Comparison of ENCODE assay signal across 10 mouse cellular contexts in the genomic region with DNA sequence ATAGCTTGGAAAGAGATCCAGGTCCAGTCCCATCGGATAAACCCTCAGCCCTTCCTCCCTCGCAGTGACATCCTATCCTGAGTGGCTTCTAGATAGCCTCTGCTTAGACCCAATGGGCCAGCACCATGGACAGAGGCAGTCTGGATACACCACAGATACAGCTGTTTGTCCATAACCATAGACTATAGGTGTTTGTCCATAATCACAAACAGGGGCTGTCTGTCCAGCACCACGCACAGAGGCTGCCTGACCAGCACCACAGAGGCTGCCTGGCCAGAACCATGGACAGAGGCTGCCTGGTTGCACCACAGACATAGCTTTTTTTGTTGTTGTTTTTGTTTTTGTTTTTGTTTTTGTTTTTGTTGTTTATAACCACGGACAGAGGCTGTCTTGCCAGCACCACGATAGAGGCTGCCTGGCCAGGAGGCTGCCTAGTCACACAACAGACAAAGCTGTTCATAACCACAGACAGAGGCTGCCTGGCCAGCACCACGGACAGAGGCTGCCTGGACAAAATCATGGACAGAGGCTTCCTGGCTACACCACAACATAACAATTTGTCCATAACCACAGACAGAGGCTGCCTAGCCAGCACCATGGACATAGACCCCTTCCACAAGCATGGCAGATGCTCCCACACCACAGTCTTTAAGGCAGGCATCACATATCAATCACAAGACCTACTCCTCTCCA.
DNase-seq lines count a peak whose midpoint lies in the region; ATAC-seq lines count a peak whose summit lies in the region.
"Had no signal": no experiment of that assay in that cellular context is flagged by ENCODE, and none has a peak within 500 bp of the region (broad histone marks: within the 10 kb centered on the region; RNA-seq: fewer than 3 reads in every experiment).

No protein-coding gene starts in this region.

- DNase-seq in liver, result peak; percentile 51
- peak; percentile 25 to 33 for DNase-seq in adrenal gland, adult 18-20 months (ENCODE audit: low spot score in 2 of 2)
- DNase-seq in embryonic facial prominence, embryonic 14.5 days (ENCODE audit: low spot score), result peak; percentile 70
- no peak for DNase-seq in spleen, postnatal 10 days (ENCODE audit: low spot score in 2 of 2)
- no peak for DNase-seq in frontal cortex, postnatal 10 days (ENCODE audit: low spot score in 2 of 2)
- no peak for DNase-seq in midbrain, embryonic 11.5 days (ENCODE audit: low spot score, missing footprints)

- 47% methylated on average over 6 of the region's 6 CpGs for WGBS in liver, embryonic 12.5 days (ENCODE audit: insufficient replicate concordance)
- WGBS in embryonic facial prominence, embryonic 14.5 days, result 56% methylated on average over 6 of the region's 6 CpGs
- 64% methylated on average over 6 of the region's 6 CpGs for WGBS in midbrain, embryonic 11.5 days

- H3K27me3 ChIP-seq in liver, embryonic 12.5 days (replicated peaks), result no peaks in the 10 kb centered on the region
- no peaks in the 10 kb centered on the region for H3K27me3 ChIP-seq in embryonic facial prominence, embryonic 14.5 days (replicated peaks; ENCODE audit: control insufficient read depth, insufficient read depth, low read length)
- H3K27me3 ChIP-seq in midbrain, embryonic 11.5 days (ENCODE audit: control insufficient read depth, insufficient read depth, low read length), result no peaks in the 10 kb centered on the region
- H3K27me3 ChIP-seq: lung, embryonic 15.5 days had no signal

- no peak overlapping the region for H3K4me2 ChIP-seq in liver, embryonic 12.5 days
- H3K4me2 ChIP-seq in embryonic facial prominence, embryonic 14.5 days (ENCODE audit: low read depth, low read length), result no peak overlapping the region
- H3K4me2 ChIP-seq in midbrain, embryonic 11.5 days, result no peak overlapping the region
- H3K4me2 ChIP-seq: heart, embryonic 15.5 days; lung, embryonic 15.5 days had no signal

- H3K9ac ChIP-seq in liver, embryonic 12.5 days, result no peak overlapping the region
- no peak overlapping the region for H3K9ac ChIP-seq in embryonic facial prominence, embryonic 14.5 days (ENCODE audit: low read depth, low read length)
- H3K9ac ChIP-seq in midbrain, embryonic 11.5 days (ENCODE audit: low read length), result no peak overlapping the region
- H3K9ac ChIP-seq: heart, embryonic 15.5 days; lung, embryonic 15.5 days had no signal

- no peak for ATAC-seq in liver, embryonic 12.5 days
- no peak for ATAC-seq in embryonic facial prominence, embryonic 14.5 days (ENCODE audit: low read depth)
- peak; percentile 44; the same call in 1 of the 2 replicates for ATAC-seq in megakaryocyte progenitor cell, adult 5-6 weeks (replicated peaks; ENCODE audit: poor library complexity)
- no peak for ATAC-seq in midbrain, embryonic 11.5 days (ENCODE audit: low FRiP score)

- H3K36me3 ChIP-seq in liver, embryonic 12.5 days, result no peaks in the 10 kb centered on the region
- no peaks in the 10 kb centered on the region for H3K36me3 ChIP-seq in embryonic facial prominence, embryonic 14.5 days (ENCODE audit: control insufficient read depth, insufficient read depth, low read length)
- H3K36me3 ChIP-seq in midbrain, embryonic 11.5 days (ENCODE audit: control insufficient read depth, insufficient read depth, low read length), result no peaks in the 10 kb centered on the region
- H3K36me3 ChIP-seq: heart, embryonic 15.5 days; lung, embryonic 15.5 days had no signal

- H3K27ac ChIP-seq in liver, embryonic 12.5 days, result no peak overlapping the region
- no peak overlapping the region for H3K27ac ChIP-seq in embryonic facial prominence, embryonic 14.5 days (replicated peaks; ENCODE audit: low read depth, low read length)
- H3K27ac ChIP-seq in midbrain, embryonic 11.5 days (ENCODE audit: low read depth, low read length), result no peak overlapping the region
- H3K27ac ChIP-seq: heart, embryonic 15.5 days; lung, embryonic 15.5 days had no signal

- H3K9me3 ChIP-seq in liver, embryonic 12.5 days (replicated peaks), result no peaks in the 10 kb centered on the region
- no peaks in the 10 kb centered on the region for H3K9me3 ChIP-seq in embryonic facial prominence, embryonic 14.5 days (ENCODE audit: control insufficient read depth, low read length)
- no peaks in the 10 kb centered on the region for H3K9me3 ChIP-seq in midbrain, embryonic 11.5 days (ENCODE audit: control insufficient read depth, low read length)
- H3K9me3 ChIP-seq: heart, embryonic 15.5 days; lung, embryonic 15.5 days had no signal

- no peak overlapping the region for H3K4me3 ChIP-seq in liver, embryonic 12.5 days
- no peak overlapping the region for H3K4me3 ChIP-seq in embryonic facial prominence, embryonic 14.5 days (ENCODE audit: low read depth, low read length)
- H3K4me3 ChIP-seq in midbrain, embryonic 11.5 days (ENCODE audit: low read depth, low read length), result no peak overlapping the region
- H3K4me3 ChIP-seq: heart, embryonic 15.5 days; lung, embryonic 15.5 days had no signal

- H3K4me1 ChIP-seq in liver, embryonic 12.5 days, result no peaks in the 10 kb centered on the region
- no peaks in the 10 kb centered on the region for H3K4me1 ChIP-seq in embryonic facial prominence, embryonic 14.5 days (ENCODE audit: control insufficient read depth, insufficient read depth, low read length)
- H3K4me1 ChIP-seq in midbrain, embryonic 11.5 days (ENCODE audit: control insufficient read depth, insufficient read depth, low read length), result no peaks in the 10 kb centered on the region
- H3K4me1 ChIP-seq: heart, embryonic 15.5 days; lung, embryonic 15.5 days had no signal

Comparison
In these comparisons a context has a peak if more than half of its experiments do, and no peak if none do; other contexts are left out.
1. DNase-seq: peak in liver (single experiment), adrenal gland, adult 18-20 months (2 of 2) and embryonic facial prominence, embryonic 14.5 days (single experiment); none in spleen, postnatal 10 days (0 of 2), frontal cortex, postnatal 10 days (0 of 2) and midbrain, embryonic 11.5 days (single experiment).